Mouse (Mus musculus) megakaryocyte progenitor cell, adult 5-6 weeks (primary cell): ENCODE measurements around the gene 2310039H08Rik. TPM values are rescaled to one million over a fixed set of nuclear protein-coding genes. Genes with fewer than 3 reads are reported as not detected.

Experiments
- ATAC-seq: replicated peaks from 2 replicates; pipeline ENCODE4 v1.8.0; 2016; ENCODE audit warnings: mild to moderate bottlenecking, moderate TSS enrichment, inconsistent platforms; ENCODE audit not compliant: poor library complexity
- total RNA-seq, 2 experiments: library from RNA; stranded (forward) in 1 of 2; stranded (reverse) in 1 of 2; fragments of 157-497, 149-512 nt in 1 of 2; fragments of 200-1000 nt in 1 of 2; gene quantifications; 2 replicates each; pipeline versions ENCODE4 v1.2.3 to v1.2.4; 2015 to 2017

The 2310039H08Rik gene
- total RNA-seq, 2 experiments from 2014 or later, result 16.5 to 27.3 TPM

DNA sequence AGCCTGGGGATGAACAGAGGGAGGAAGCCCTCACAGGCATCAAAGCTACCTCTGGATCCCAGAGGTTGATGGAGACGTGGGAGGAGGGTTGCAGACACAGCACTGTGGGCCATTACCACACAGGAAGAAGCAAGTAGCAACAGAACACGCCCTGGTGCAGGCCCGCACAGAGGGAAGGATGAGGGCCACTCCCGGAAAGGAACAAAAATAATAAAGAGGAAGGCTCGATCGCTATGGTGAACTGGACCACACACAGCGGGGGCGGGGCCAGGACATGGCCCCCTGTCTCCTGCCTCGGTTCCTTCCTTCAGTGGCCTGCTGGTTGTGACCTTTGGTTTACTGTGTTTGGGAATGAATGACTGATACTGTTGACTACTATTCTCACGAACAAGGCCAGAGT, 27.2 kb downstream of the 2310039H08Rik start:
- peak; percentile 79 for ATAC-seq

DNA sequence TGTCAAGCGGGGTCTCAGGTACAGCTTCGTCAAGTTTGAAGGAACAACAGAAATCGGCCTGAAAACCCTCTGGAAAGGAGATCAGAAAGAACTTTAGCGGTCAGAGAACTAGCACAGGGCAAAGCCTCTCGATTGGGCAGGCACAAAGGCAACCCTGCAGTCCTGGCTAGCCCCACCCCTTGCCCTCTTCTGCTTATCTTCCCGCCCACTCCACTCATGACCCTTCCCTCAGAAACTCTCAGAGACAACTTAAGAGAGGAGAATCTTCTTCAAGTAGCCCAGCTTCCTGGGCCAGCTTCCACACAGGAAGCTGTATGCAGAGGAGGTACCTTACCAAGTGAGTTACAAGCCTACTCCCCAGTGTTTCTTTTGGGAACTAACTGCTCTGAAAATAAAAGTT, 29.3 kb downstream of the 2310039H08Rik start:
- ATAC-seq, result no peak

DNA sequence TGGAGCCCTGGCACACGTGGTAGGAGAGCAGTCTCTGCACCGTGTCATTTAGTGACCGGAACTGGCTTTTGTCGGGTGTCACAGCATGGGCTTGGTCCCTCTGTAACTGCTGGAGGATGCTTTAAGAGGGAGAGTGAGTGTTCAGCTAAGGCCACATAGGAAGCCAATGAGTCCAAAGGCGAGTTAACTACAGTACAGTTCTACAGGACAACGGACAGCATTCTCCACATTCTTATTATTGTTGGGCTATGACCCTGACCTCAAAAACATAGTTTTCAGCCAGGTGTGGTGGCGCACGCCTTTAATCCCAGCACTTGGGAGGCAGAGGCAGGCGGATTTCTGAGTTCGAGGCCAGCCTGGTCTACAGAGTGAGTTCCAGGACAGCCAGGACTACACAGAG, 35.9 kb downstream of the 2310039H08Rik start:
- ATAC-seq, result no peak

DNA sequence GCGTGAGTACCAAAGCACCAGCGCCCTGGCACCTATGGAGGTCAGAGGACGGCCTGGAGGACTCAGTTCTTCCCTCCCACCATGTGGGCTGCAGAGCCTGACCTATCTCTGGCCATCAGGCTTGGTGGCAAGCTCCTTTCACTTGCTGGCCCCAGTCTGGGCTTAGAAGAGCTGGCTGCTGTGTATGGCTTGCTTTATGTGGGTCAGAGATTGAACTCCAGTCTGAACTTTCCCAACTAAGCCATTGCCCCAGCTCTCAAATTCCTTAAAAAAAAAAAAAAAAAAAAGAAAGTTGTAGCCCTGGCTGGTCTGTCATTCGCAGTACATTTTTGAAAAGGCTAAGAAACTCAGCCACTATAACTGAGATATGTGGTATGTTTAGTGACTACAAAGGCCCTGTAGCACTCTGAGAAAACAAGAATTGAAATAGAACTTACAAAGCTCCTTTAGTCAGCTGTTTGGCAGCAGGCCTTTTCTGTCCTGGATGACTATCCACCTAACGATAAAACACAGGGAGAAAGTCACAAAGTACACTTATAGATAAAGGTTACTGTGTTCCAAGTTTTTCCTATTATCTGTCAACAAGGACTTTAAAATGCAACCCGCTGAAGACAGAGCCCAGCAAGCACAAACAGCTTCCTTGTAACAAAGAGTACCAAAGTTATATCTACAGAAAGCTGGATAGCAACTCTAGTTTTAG, 36.8 kb downstream of the 2310039H08Rik start:
- no peak for ATAC-seq

DNA sequence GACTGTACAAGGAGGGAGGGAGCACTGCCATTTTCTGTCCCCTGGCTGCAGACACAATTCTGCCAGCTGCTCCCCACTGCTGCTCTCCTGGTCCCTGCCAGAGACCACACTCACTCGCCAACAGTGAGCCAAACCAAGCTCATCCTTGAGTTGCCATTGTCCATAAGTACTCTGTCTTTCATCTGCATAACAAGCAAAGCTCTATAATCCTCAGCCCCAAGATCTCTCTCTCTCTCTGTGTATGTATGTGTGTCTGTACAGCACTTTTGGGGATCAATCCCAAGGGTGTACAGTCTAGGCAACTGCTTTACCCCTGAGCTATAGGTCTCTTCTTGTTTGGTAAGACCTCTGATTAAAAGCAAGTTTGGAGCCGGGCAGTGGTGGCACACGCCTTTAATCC, 38.2 kb downstream of the 2310039H08Rik start:
- ATAC-seq, result no peak

DNA sequence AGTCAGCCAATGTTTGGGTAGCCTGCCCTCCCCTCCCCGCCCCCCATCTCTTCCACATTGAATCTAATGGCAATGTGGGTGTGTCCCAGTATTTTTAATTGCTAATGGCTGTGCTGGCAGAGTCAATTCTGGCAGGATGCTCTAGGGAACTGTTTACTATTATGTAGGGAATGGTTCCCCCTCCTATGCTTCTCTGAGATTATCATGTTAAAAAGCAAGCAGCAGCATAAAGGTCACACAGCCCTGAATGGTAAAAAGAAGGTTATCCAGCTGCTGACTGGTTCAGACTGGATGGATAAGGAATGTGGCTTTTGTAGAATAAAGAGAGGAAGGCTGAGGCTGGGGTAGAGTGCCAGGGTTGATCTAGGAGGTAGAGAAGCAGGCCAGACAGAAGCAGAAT, 40.0 kb downstream of the 2310039H08Rik start:
- no peak for ATAC-seq

DNA sequence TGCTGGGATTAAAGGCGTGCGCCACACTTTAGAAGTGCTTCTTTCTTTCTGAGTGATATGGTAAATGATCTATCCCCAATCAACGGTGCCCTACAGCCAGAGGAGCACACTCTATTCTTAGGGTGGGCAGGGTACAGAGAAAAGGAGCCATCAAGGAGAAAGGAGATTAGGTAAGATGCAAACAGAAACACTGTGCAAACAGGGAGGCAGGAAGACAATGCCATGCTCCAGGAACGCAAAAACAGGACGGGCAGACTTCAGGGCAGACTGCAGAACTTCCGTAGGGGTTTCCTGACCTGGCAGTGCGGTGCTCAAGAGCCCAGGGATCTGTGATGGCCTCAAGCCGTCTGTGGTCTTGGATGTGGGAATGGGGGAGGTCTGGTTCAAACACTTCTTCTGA, 41.2 kb downstream of the 2310039H08Rik start:
- no peak for ATAC-seq

DNA sequence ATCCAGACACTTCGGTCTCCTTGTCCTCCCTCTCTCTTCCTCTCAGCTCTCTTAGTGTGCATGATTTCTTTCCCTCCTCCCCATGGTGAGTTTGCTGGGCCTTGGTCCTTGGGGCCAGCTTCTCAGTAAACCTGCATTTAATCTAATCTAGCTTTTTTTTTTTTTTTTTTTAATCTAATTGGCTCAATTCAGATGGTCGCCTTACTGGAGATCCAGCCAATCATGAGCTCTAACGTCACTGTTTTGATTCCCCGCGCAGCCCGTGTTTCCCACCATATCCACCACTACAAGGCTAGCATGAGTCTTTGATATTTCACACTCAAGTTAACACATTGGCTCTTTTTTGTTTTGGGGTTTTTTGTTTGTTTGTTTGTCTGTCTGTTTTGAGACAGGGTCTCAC, 42.1 kb downstream of the 2310039H08Rik start:
- no peak for ATAC-seq

DNA sequence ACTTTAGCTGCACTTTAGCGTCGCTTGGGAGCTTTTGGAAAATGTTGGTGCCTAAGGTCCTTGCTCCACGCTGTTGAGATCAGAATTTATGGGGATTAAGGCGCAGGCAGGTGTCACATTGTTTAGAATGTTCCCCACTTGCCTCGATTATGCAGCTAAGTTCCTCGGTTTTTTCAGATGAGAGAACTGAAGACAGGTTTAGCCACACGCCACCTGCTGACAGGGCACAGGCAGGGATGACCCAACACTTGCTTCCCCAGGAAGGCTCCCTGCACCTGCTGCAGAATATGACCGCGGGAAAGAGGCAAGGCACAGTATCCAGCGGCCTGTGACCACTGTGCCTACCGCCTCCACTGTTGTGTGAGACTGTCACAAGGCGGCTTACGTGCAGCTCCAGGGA, 43.9 kb downstream of the 2310039H08Rik start:
- ATAC-seq, result no peak

DNA sequence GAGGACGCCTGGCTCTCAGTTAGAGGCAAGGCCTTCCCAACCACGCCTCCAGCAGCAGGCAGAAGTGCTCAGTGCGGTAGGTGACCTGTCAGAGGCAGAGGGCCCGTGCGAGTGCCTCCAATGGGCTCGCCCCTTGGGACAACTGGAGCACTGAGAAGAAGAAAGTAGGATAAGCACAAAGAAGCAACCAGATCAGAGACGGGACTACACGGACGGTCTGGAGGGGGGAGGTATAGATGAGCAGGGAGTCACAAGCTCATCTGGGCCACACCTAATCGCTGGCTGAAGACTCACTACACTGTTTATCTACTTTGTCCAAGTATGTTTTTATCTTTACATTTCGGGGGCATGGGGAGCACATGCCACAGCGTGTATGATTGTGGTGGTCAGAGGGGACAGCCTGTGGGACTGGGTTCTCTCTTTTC, 45.3 kb downstream of the 2310039H08Rik start:
- peak; percentile 92 for ATAC-seq

DNA sequence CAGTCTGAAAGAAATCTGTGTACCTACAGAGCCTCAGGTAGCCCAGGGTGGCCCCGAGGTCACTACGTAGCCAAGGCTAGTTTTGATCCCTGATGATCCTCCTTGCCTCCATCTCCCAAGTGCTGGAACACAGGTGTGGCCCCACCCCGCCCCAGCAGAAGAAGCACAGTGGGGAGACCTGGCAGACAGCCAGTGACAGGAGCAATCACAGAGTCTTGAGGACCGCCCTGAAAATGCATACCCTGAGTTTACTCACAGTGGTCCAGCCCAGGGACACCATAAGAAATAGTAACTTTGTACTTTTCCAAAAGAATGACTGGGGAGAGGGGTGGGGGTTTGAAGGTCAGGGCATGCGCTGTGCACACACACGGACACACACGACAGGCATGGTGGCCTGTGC, 48.2 kb downstream of the 2310039H08Rik start:
- ATAC-seq, result no peak

Other genes with a start within 250 kb of the 2310039H08Rik start
- gene Cul9, start 226.2 kb upstream of the 2310039H08Rik start, total RNA-seq (2015), result 9.2 and 12.4 TPM in 2 replicates
- 12.4 and 12.5 TPM in 2 replicates for gene Cul9, start 226.2 kb upstream of the 2310039H08Rik start, total RNA-seq (2017)
- 36.5 and 43.5 TPM in 2 replicates for gene Srf, start 216.5 kb upstream of the 2310039H08Rik start, total RNA-seq (2015)
- 40.0 and 47.5 TPM in 2 replicates for gene Srf, start 216.5 kb upstream of the 2310039H08Rik start, total RNA-seq (2017)
- 1.4 and 2.0 TPM in 2 replicates for gene Ptk7, start 143.1 kb upstream of the 2310039H08Rik start, total RNA-seq (2015)
- gene Ptk7, start 143.1 kb upstream of the 2310039H08Rik start, total RNA-seq (2017), result 3.0 and 3.6 TPM in 2 replicates
- 1.9 and 2.9 TPM in 2 replicates for gene Klc4, start 126.6 kb upstream of the 2310039H08Rik start, total RNA-seq (2015)
- gene Klc4, start 126.6 kb upstream of the 2310039H08Rik start, total RNA-seq (2017), result 7.5 and 9.5 TPM in 2 replicates
- gene Mrpl2, start 126.4 kb upstream of the 2310039H08Rik start, total RNA-seq (2015), result 80.1 and 101 TPM in 2 replicates
- 75.5 and 84.7 TPM in 2 replicates for gene Mrpl2, start 126.4 kb upstream of the 2310039H08Rik start, total RNA-seq (2017)
- gene Cul7, start 122.3 kb upstream of the 2310039H08Rik start, total RNA-seq (2015), result 7.3 and 7.6 TPM in 2 replicates
- gene Cul7, start 122.3 kb upstream of the 2310039H08Rik start, total RNA-seq (2017), result 9.1 and 14.3 TPM in 2 replicates
- gene Rrp36, start 98.3 kb upstream of the 2310039H08Rik start, total RNA-seq (2015), result 12.4 and 13.6 TPM in 2 replicates
- gene Rrp36, start 98.3 kb upstream of the 2310039H08Rik start, total RNA-seq (2017), result 70.4 and 89.7 TPM in 2 replicates
- gene Mea1, start 93.8 kb upstream of the 2310039H08Rik start, total RNA-seq (2015), result 47.6 and 53.5 TPM in 2 replicates
- gene Mea1, start 93.8 kb upstream of the 2310039H08Rik start, total RNA-seq (2017), result 74.9 and 77.6 TPM in 2 replicates
- 36.4 and 40.8 TPM in 2 replicates for gene Klhdc3, start 91.7 kb upstream of the 2310039H08Rik start, total RNA-seq (2015)
- gene Klhdc3, start 91.7 kb upstream of the 2310039H08Rik start, total RNA-seq (2017), result 26.3 and 27.8 TPM in 2 replicates
- 25.6 and 26.9 TPM in 2 replicates for gene Ppp2r5d, start 67.5 kb upstream of the 2310039H08Rik start, total RNA-seq (2015)
- gene Ppp2r5d, start 67.5 kb upstream of the 2310039H08Rik start, total RNA-seq (2017), result 44.1 and 46.1 TPM in 2 replicates
- gene Pex6, start 61.2 kb upstream of the 2310039H08Rik start, total RNA-seq (2015), result 7.8 and 10.2 TPM in 2 replicates
- 11.3 TPM in 2 replicates for gene Pex6, start 61.2 kb upstream of the 2310039H08Rik start, total RNA-seq (2017)
- not detected in 2 replicates for gene Gnmt, start 43.5 kb upstream of the 2310039H08Rik start, total RNA-seq (2015)
- not detected in 2 replicates for gene Gnmt, start 43.5 kb upstream of the 2310039H08Rik start, total RNA-seq (2017)
- gene Cnpy3, start 20.4 kb upstream of the 2310039H08Rik start, total RNA-seq (2015), result 30.6 and 34.3 TPM in 2 replicates
- gene Cnpy3, start 20.4 kb upstream of the 2310039H08Rik start, total RNA-seq (2017), result 101 and 102 TPM in 2 replicates
- gene Ptcra, start 8.9 kb upstream of the 2310039H08Rik start, total RNA-seq (2015), result 0.72 and 0.73 TPM in 2 replicates
- gene Ptcra, start 8.9 kb upstream of the 2310039H08Rik start, total RNA-seq (2017), result not detected in 2 replicates
- gene Rpl7l1, start 10.0 kb downstream of the 2310039H08Rik start, total RNA-seq (2015), result 113 and 123 TPM in 2 replicates
- 142 and 179 TPM in 2 replicates for gene Rpl7l1, start 10.0 kb downstream of the 2310039H08Rik start, total RNA-seq (2017)
- gene Bicral, start 85.8 kb downstream of the 2310039H08Rik start, total RNA-seq (2015), result 20.9 and 26.1 TPM in 2 replicates
- 16.2 and 20.3 TPM in 2 replicates for gene Bicral, start 85.8 kb downstream of the 2310039H08Rik start, total RNA-seq (2017)
- gene Tbcc, start 118.0 kb downstream of the 2310039H08Rik start, total RNA-seq (2015), result 11.3 and 12.5 TPM in 2 replicates
- 12.5 and 12.8 TPM in 2 replicates for gene Tbcc, start 118.0 kb downstream of the 2310039H08Rik start, total RNA-seq (2017)
- gene Prph2, start 137.8 kb downstream of the 2310039H08Rik start, total RNA-seq (2015), result not detected in 2 replicates
- gene Prph2, start 137.8 kb downstream of the 2310039H08Rik start, total RNA-seq (2017), result not detected in 2 replicates
- gene Ubr2, start 237.9 kb downstream of the 2310039H08Rik start, total RNA-seq (2015), result 37.8 and 39.0 TPM in 2 replicates
- gene Ubr2, start 237.9 kb downstream of the 2310039H08Rik start, total RNA-seq (2017), result 25.8 and 28.3 TPM in 2 replicates